Mouse (Mus musculus): ENCODE measurements at regions not wholly inside any gene's neighbourhood (a gene's known extent, or its start where the extent isn't known, plus 50 kb on each side); places are given as distances from the start of the nearest gene placed in this dataset.

DNA sequence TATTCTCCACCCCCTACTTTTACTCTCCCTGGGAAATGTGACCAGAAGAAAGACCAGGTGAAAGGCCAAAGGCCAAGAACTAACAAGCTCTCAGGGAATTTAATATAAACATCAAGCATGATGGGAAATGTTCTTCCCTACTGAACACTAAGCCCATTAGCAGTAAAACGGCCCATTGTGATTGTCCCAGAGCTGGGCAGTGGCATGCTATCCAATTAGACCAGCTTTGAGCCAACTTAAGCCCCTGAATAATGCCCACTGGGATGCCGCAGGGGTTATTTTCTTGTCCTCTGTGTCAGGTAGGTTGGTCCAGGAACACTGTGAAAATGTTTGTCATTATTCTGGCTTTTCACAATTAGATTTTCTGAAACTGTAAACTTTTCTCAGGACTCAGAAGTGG, 81.2 kb upstream of the Epcam start:
- TF ChIP-seq GATA1 (IDR thresholded peaks at IDR 0.05; ENCODE audit: low read length) (no peak), TAL1 (IDR thresholded peaks at IDR 0.05; ENCODE audit: low read length) (no peak)
